Comparison of ENCODE assay signal across 27 mouse cellular contexts in genomic region chr6:148246544-148246943, GRCm38 (mm10). TPM values are rescaled to one million over a fixed set of nuclear protein-coding genes. Genes with fewer than 3 reads are reported as not detected.
DNase-seq lines count a peak whose midpoint lies in the region; ATAC-seq lines count a peak whose summit lies in the region.
"Had no signal": no experiment of that assay in that cellular context is flagged by ENCODE, and none has a peak within 500 bp of the region (broad histone marks: within the 10 kb centered on the region; RNA-seq: fewer than 3 reads in every experiment).

No protein-coding gene starts in this region.

- H3K9ac ChIP-seq in embryonic facial prominence, embryonic 13.5 days, result no peak overlapping the region
- H3K9ac ChIP-seq in heart, embryonic 15.5 days, result no peak overlapping the region
- H3K9ac ChIP-seq: forebrain, embryonic 13.5 days; hindbrain, embryonic 12.5 days; hindbrain, embryonic 15.5 days had no signal

- intact Hi-C loops in left cerebral cortex, postnatal 10 days (cut with DNase I), result loop anchor here (10.0 kb wide), 1 partner anchor 198 kb away; the partner anchor contains the start of gene Tmtc1

- H3K36me3 ChIP-seq in embryonic facial prominence, embryonic 13.5 days, result no peaks in the 10 kb centered on the region
- no peaks in the 10 kb centered on the region for H3K36me3 ChIP-seq in embryonic facial prominence, embryonic 10.5 days (replicated peaks)
- peaks cover 5% of the 10 kb centered on the region; the same call in 1 of the 2 replicates for H3K36me3 ChIP-seq in heart, embryonic 15.5 days
- H3K36me3 ChIP-seq in limb, embryonic 10.5 days, result no peaks in the 10 kb centered on the region
- H3K36me3 ChIP-seq: forebrain, embryonic 10.5 days; G1E; heart, embryonic 10.5 days; hindbrain, embryonic 12.5 days had no signal

- 76% methylated on average over 7 of the region's 7 CpGs for WGBS in embryonic facial prominence, embryonic 13.5 days
- WGBS in embryonic facial prominence, embryonic 10.5 days, result 73% methylated on average over 7 of the region's 7 CpGs
- WGBS in heart, embryonic 15.5 days, result 69% methylated on average over 7 of the region's 7 CpGs
- WGBS in limb, embryonic 10.5 days, result 85% methylated on average over 7 of the region's 7 CpGs

- ATAC-seq in embryonic facial prominence, embryonic 13.5 days (ENCODE audit: insufficient number of reproducible peaks, insufficient read depth, low FRiP score, low TSS enrichment, low read depth), result 0 out of 2 replicates have a peak, but pooled peaks have one; percentile 26
- ATAC-seq in heart, embryonic 15.5 days (replicated peaks; ENCODE audit: insufficient number of reproducible peaks, insufficient read depth, low FRiP score, low read depth), result 0 out of 2 replicates have a peak, but pooled peaks have one; percentile 35
- peak; percentile 77 for ATAC-seq in megakaryocyte, adult 5-6 weeks (ENCODE audit: poor library complexity, severe bottlenecking)
- ATAC-seq: CD4-positive, CD25-positive, alpha-beta regulatory T cell, adult 4 months; forebrain, embryonic 13.5 days; forebrain, embryonic 16.5 days; intestine, postnatal 0 days; Patski had no signal

- H3K9me3 ChIP-seq in embryonic facial prominence, embryonic 13.5 days, result no peaks in the 10 kb centered on the region
- no peaks in the 10 kb centered on the region for H3K9me3 ChIP-seq in embryonic facial prominence, embryonic 10.5 days
- no peaks in the 10 kb centered on the region for H3K9me3 ChIP-seq in heart, embryonic 15.5 days (replicated peaks)
- no peaks in the 10 kb centered on the region for H3K9me3 ChIP-seq in limb, embryonic 10.5 days (replicated peaks)
- H3K9me3 ChIP-seq: forebrain, embryonic 10.5 days; forebrain, embryonic 13.5 days; G1E; heart, embryonic 10.5 days; hindbrain, embryonic 12.5 days; hindbrain, embryonic 15.5 days had no signal

- no peak overlapping the region for H3K4me3 ChIP-seq in embryonic facial prominence, embryonic 13.5 days
- H3K4me3 ChIP-seq in embryonic facial prominence, embryonic 10.5 days, result no peak overlapping the region
- no peak overlapping the region for H3K4me3 ChIP-seq in heart, embryonic 15.5 days
- no peak overlapping the region for H3K4me3 ChIP-seq in limb, embryonic 10.5 days
- H3K4me3 ChIP-seq: forebrain, embryonic 10.5 days; forebrain, embryonic 13.5 days; heart, embryonic 10.5 days; hindbrain, embryonic 12.5 days; hindbrain, embryonic 15.5 days had no signal

- no peak overlapping the region for H3K27ac ChIP-seq in embryonic facial prominence, embryonic 13.5 days
- no peak overlapping the region for H3K27ac ChIP-seq in embryonic facial prominence, embryonic 10.5 days (replicated peaks)
- H3K27ac ChIP-seq in heart, embryonic 15.5 days, result no peak overlapping the region
- H3K27ac ChIP-seq in limb, embryonic 10.5 days, result no peak overlapping the region
- H3K27ac ChIP-seq: forebrain, embryonic 10.5 days; forebrain, embryonic 13.5 days; heart, embryonic 10.5 days; hindbrain, embryonic 12.5 days; hindbrain, embryonic 15.5 days had no signal

- no peaks in the 10 kb centered on the region for H3K27me3 ChIP-seq in embryonic facial prominence, embryonic 13.5 days
- H3K27me3 ChIP-seq in embryonic facial prominence, embryonic 10.5 days (replicated peaks; ENCODE audit: low read depth, poor library complexity, severe bottlenecking), result no peaks in the 10 kb centered on the region
- H3K27me3 ChIP-seq in heart, embryonic 15.5 days, result no peaks in the 10 kb centered on the region
- no peaks in the 10 kb centered on the region for H3K27me3 ChIP-seq in limb, embryonic 10.5 days (ENCODE audit: low read depth, poor library complexity, severe bottlenecking)
- H3K27me3 ChIP-seq: forebrain, embryonic 13.5 days; hindbrain, embryonic 12.5 days; hindbrain, embryonic 15.5 days; Patski had no signal

- no peak for DNase-seq in embryonic facial prominence, embryonic 10.5 days (ENCODE audit: low spot score)
- no peak for DNase-seq in heart, adult 9 months (ENCODE audit: low spot score in 2 of 2)
- DNase-seq in ES-CJ7 (ENCODE audit: low read depth, low spot score), result peak; percentile 11
- DNase-seq in left cerebral cortex, postnatal 10 days (ENCODE audit: extremely low spot score in 1 of 2, low spot score in 2 of 2), result no peak
- no peak for DNase-seq in limb, embryonic 10.5 days (ENCODE audit: low spot score)
- DNase-seq: adrenal gland, postnatal 10 days; adrenal gland, postnatal 36 days; cerebellum, adult 18-20 months; cerebellum, adult 9-10 months; cerebellum, postnatal 14 days; gastrocnemius, postnatal 10 days; gastrocnemius, postnatal 36 days; heart, adult 18-20 months; heart, postnatal 14 days had no signal

- H3K4me1 ChIP-seq in embryonic facial prominence, embryonic 13.5 days, result 0 out of 2 replicates have a peak, but pooled peaks cover 3% of the 10 kb centered on the region
- no peaks in the 10 kb centered on the region for H3K4me1 ChIP-seq in embryonic facial prominence, embryonic 10.5 days
- no peaks in the 10 kb centered on the region for H3K4me1 ChIP-seq in heart, embryonic 15.5 days (replicated peaks)
- H3K4me1 ChIP-seq in limb, embryonic 10.5 days, result no peaks in the 10 kb centered on the region
- H3K4me1 ChIP-seq: forebrain, embryonic 10.5 days; forebrain, embryonic 13.5 days; heart, embryonic 10.5 days; hindbrain, embryonic 12.5 days; hindbrain, embryonic 15.5 days had no signal

- H3K4me2 ChIP-seq in embryonic facial prominence, embryonic 13.5 days, result no peak overlapping the region
- H3K4me2 ChIP-seq in heart, embryonic 15.5 days, result no peak overlapping the region
- H3K4me2 ChIP-seq: forebrain, embryonic 13.5 days; hindbrain, embryonic 12.5 days; hindbrain, embryonic 15.5 days had no signal

RNA-seq across cellular contexts. Expression of gene Ergic2, which starts 34.4 kb away (rescaled TPM):
- polyA plus RNA-seq in embryonic facial prominence, embryonic 13.5 days (2015; fragmentation: Nextera tagmentation; extraction: Ambion mirVana), result 225 and 237 TPM in 2 replicates
- 186 and 191 TPM in 2 replicates for polyA plus RNA-seq in embryonic facial prominence, embryonic 10.5 days (2016; fragmentation: Nextera tagmentation; extraction: Ambion mirVana)
- 144 and 145 TPM in 2 replicates for polyA plus RNA-seq in heart, embryonic 15.5 days (2015; fragmentation: Nextera tagmentation; extraction: Ambion mirVana)
- 81.0 and 93.1 TPM in 2 replicates for total RNA-seq in megakaryocyte, adult 5-6 weeks (2015)
- total RNA-seq in megakaryocyte, adult 5-6 weeks (2017), result 108 and 134 TPM in 2 replicates
- total RNA-seq in left cerebral cortex, postnatal 10 days (2021), result 10 to 100 TPM; 82.0 to 88.2 TPM
- polyA plus RNA-seq in limb, embryonic 10.5 days (2016; fragmentation: Nextera tagmentation; extraction: Ambion mirVana), result 164 and 191 TPM in 2 replicates

Comparison
In these comparisons a context has a peak if more than half of its experiments do, and no peak if none do; other contexts are left out.
1. ATAC-seq: peak in every context shown above with its lines; median percentile 77 in megakaryocyte, adult 5-6 weeks; 35 in heart, embryonic 15.5 days; 26 in embryonic facial prominence, embryonic 13.5 days.